Mouse (Mus musculus): ENCODE measurements around the gene Tent4a.

Tent4a gene

GRCm38 (mm10) chr13:69549980-69550379, 15.6 kb upstream of the Tent4a start:
- in situ Hi-C loops (cut with MboI, MseI): loop anchor here (5.0 to 25.0 kb wide), 4 partner anchors 43 to 787 kb away; no protein-coding TSS in a partner anchor

GRCm38 (mm10) chr13:69547488-69548180, 13.2 kb upstream of the Tent4a start:
- in situ Hi-C loops (cut with MboI, MseI): loop anchor here in 1 of 2 experiments (5.0 kb wide), 1 partner anchor 105 kb away; no protein-coding TSS in a partner anchor

DNA sequence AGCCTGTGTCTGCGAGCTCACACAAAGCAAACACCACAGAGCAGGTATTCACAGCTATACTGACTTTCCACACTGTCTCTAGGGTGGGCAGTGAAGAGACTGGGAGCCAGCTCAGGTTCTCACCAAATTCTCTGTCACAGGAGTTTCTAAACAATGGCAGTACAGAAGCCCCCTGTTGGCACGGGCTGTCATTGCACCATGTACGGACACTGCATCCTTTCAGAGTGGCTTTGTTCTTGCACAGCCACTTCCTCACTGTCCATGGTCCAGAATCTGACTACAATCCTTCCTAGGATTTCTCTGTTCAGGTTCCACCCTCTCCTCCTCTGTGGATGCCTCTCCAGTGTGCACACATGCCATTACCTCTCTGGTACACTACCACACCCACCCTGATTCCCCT, 10.6 kb upstream of the Tent4a start:
- in situ Hi-C loops (cut with MboI, MseI): loop anchor here in 1 of 2 experiments (5.0 kb wide), 1 partner anchor 107 kb away; no protein-coding TSS in a partner anchor

- in situ Hi-C loops (cut with MboI, MseI): no loop called here
Measured at GRCm38 (mm10) chr13:69543595-69543994, 9.2 kb upstream of the Tent4a start.

DNA sequence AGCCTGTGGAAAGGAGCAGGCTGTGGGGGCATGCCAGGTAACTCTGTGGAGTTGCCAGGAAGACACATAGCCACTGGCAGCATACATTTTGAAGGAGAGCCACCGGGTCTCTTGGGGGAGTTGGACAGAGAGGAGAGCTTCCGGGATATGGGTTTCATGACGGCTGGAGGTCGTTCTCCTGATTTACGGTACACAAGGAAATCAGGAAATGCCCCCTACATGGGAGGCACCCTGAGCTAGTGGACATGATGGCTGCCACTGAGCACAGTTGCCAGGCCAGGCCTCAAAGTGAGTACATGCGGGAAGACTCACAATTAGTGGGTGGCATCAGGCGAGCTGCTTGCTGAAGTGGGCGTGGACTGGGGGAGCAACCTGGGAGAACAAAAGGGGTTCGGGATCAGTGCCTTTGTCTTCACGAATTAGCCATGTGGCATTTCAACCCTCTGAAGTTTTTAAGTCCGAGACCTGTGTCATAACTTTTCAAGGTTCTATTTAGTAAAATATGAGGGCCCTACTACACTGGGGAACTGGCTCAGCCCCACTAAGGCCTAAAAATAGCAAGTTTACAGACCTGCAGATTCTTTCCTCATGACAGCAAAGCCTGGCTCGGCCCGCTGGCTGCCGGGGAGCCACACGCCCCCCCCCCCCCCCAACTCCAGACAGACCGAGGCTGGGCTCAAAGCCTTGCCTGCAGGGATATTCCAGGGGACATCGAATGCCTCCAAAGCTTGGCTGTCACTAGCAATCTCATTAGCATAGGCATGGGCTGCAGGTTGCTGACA, 8.3 kb upstream of the Tent4a start:
- in situ Hi-C loops (cut with MboI, MseI): no loop called here

- in situ Hi-C loops (cut with MboI, MseI): no loop called here
Measured at GRCm38 (mm10) chr13:69541776-69542175, 7.4 kb upstream of the Tent4a start.

- in situ Hi-C loops (cut with MboI, MseI): no loop called here
Measured at GRCm38 (mm10) chr13:69541209-69541608, 6.8 kb upstream of the Tent4a start.

GRCm38 (mm10) chr13:69538327-69538726, 3.9 kb upstream of the Tent4a start:
- in situ Hi-C loops (cut with MboI, MseI): loop anchor here (5.0 to 10.0 kb wide), 3 partner anchors 74 to 1724 kb away; partner anchors contain the start of genes Srd5a1 (in 1 of the 2) and Zfp273 (in 1 of the 2)

DNA sequence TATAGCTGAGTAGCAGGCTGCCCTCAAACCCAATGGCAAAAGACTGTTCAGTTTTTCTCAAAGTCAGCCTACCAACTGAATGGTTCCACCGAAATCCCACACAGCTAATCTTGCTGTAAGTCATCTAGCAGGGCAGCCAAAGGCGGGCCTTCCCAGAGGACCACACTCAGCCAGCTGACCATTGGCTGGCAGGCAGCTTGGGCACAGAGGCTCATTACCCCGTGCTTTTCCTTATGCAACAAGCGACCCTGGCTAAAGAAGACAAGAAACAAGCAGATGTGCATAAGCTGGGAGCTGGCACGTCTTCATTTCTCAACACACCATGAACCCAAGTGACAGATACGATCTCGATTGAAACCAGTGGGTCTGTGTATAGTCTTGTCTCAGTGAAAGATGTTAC, 2.9 kb upstream of the Tent4a start:
- in situ Hi-C loops (cut with MboI, MseI): loop anchor here (5.0 to 10.0 kb wide), 3 partner anchors 75 to 1723 kb away; partner anchors contain the start of genes Srd5a1 (in 1 of the 2) and Zfp273 (in 1 of the 2)

- in situ Hi-C loops (cut with MboI, MseI): loop anchor here (5.0 to 10.0 kb wide), 3 partner anchors 76 to 1721 kb away; partner anchors contain the start of genes Srd5a1 (in 1 of the 2) and Zfp273 (in 1 of the 2)
Measured at GRCm38 (mm10) chr13:69536021-69536420, 1.6 kb upstream of the Tent4a start.

- in situ Hi-C loops (cut with MboI, MseI): loop anchor here (5.0 to 10.0 kb wide), 3 partner anchors 77 to 1720 kb away; partner anchors contain the start of genes Srd5a1 (in 1 of the 2) and Zfp273 (in 1 of the 2)
Measured at GRCm38 (mm10) chr13:69534654-69535551, 486 bp upstream of the Tent4a start.

DNA sequence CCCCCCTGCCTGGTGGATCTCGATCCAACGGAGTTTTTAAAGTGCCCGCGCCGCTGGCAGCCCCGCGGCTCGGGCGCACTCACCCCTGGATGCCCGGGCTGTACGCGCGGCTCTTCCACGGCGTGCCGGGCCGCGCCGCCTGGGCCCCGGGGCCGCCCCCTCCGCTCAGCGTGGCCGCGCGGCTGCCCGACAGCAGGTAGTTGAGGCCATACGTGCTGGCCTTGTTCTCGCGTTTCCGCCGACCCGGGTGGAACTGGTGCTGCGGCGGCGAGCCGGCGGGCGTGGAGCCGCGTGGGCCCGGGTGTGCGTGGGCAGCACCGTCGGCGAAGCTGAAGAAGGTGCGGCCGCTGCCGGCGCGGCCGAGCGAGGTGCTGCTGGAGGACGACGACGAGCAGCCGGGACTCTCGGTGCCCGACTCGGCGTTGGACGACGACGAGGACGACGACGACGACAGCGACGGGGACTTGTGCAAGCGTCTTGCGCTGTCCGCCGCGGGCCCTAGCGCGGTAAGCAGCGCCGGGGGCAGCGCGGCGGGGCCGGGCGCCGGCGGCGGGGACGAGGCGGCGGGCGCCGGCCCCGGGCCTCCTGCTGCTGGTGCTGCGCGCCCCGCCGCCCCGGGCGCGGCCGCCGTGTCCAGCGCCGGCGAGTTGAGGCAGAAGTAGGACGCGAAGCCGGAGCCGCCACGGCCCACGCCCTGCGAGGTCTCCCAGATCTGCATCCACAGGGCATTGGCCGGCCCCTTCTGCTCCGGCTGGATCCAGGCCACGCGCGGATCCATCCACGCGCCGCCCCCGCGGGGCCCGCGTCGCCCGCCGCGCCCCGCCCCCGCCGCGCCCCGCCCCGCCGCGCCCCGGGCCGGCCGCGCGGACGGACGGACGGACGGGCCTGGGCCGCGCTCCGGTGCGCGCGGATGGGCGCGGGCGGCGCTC, 748 bp downstream of the Tent4a start, which contains the start of gene Nsun2:
Nsun2 (plus strand) TSS at position 342 of the 929 bp plus-strand sequence.
- in situ Hi-C loops (cut with MboI, MseI): loop anchor here (10.0 kb wide), 2 partner anchors 281 to 1719 kb away; partner anchors contain the start of gene Zfp273 (in 1 of the 2)

GRCm38 (mm10) chr13:69532893-69533404, 1.5 kb downstream of the Tent4a start:
- in situ Hi-C loops (cut with MboI, MseI): loop anchor here (10.0 kb wide), 2 partner anchors 282 to 1718 kb away; partner anchors contain the start of gene Zfp273 (in 1 of the 2)

GRCm38 (mm10) chr13:69532101-69532892, 2.1 kb downstream of the Tent4a start:
- in situ Hi-C loops (cut with MboI, MseI): loop anchor here (10.0 kb wide), 2 partner anchors 283 to 1717 kb away; partner anchors contain the start of gene Zfp273 (in 1 of the 2)

GRCm38 (mm10) chr13:69531431-69531830, 3.0 kb downstream of the Tent4a start:
- in situ Hi-C loops (cut with MboI, MseI): loop anchor here (10.0 kb wide), 2 partner anchors 283 to 1717 kb away; partner anchors contain the start of gene Zfp273 (in 1 of the 2)

- in situ Hi-C loops (cut with MboI, MseI): loop anchor here (10.0 kb wide), 2 partner anchors 284 to 1716 kb away; partner anchors contain the start of gene Zfp273 (in 1 of the 2)
Measured at GRCm38 (mm10) chr13:69530951-69531350, 3.5 kb downstream of the Tent4a start.

DNA sequence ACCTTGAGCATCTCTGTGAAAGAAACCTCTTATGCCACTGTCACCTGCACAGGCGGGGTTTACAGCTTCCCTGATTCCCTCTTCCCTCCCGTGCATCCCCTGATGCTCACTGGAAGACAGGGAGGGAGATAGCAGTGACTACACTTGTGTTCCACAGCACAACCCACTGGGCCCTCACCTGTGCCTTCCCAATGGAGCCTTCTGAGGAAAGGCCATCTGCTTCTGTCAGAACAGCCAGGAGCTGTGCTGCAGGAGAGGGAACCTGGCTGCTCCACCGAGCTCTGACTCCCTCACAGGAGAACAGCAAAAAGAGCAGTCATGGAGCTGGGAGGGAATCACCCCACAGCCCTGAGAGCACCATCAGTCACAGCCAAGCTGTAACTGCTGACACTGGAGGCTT, 4.3 kb downstream of the Tent4a start:
- in situ Hi-C loops (cut with MboI, MseI): loop anchor here (10.0 kb wide), 2 partner anchors 285 to 1715 kb away; partner anchors contain the start of gene Zfp273 (in 1 of the 2)

- in situ Hi-C loops (cut with MboI, MseI): no loop called here
Measured at GRCm38 (mm10) chr13:69528531-69528930, 5.9 kb downstream of the Tent4a start.

All from T-helper 17 cell (primary cell).